Mouse (Mus musculus): ENCODE measurements around the gene Acot7.

DNA sequence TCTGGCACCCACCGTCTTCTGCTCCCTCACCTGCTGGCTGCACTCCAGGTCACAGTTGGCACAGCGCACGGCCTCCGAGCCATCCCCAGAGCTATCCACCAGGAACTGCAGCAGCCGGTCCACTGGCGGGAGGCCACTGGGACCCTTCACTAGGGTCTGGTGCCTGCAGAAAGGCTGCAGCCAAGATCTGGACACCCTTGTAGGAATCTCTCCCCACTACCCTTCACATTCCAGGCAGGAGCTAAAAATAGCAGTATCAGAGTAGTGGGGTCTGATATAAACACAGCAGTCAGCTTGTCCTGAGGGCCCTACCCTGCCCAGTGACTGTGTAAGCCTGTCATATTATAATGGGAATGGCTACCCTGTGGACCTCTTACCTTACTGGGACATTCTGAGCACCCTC is 139.7 kb downstream of the Acot7 start:
- TF ChIP-seq USF1 (IDR thresholded peaks at IDR 0.05; ENCODE audit: low read depth) (no peak), POLR2A (IDR thresholded peaks at IDR 0.05; ENCODE audit: insufficient read length, low read depth) (no peak), MAX (IDR thresholded peaks at IDR 0.05; ENCODE audit: low read depth) (no peak), TCF12 (IDR thresholded peaks at IDR 0.05; ENCODE audit: insufficient read depth, poor library complexity, severe bottlenecking) (no peak), MYOD1 (IDR thresholded peaks at IDR 0.05; ENCODE audit: control insufficient read depth in 1 of 3, insufficient read length in 2 of 3, low read depth in 2 of 3) (no peak), POLR2AphosphoS2 (IDR thresholded peaks at IDR 0.05; ENCODE audit: insufficient read length, low read depth) (no peak)

Data from myocyte (in vitro differentiated cells).